Mouse (Mus musculus) liver, adult 2 months (tissue): ENCODE measurements around the gene BC048562.

Experiments
- CTCF ChIP-seq: fragments of 200-500 bp; IDR thresholded peaks from 2 replicates; pipeline ENCODE4 v1.5.1; 2011; ENCODE audit warnings: low read depth, low read length, control low read depth
- POLR2A ChIP-seq: fragments of 200-500 bp; IDR thresholded peaks from 2 replicates; pipeline ENCODE4 v1.6.1; 2011; ENCODE audit warnings: low read length, control low read depth; ENCODE audit not compliant: insufficient read depth; ENCODE audit errors: extremely low read depth

DNA sequence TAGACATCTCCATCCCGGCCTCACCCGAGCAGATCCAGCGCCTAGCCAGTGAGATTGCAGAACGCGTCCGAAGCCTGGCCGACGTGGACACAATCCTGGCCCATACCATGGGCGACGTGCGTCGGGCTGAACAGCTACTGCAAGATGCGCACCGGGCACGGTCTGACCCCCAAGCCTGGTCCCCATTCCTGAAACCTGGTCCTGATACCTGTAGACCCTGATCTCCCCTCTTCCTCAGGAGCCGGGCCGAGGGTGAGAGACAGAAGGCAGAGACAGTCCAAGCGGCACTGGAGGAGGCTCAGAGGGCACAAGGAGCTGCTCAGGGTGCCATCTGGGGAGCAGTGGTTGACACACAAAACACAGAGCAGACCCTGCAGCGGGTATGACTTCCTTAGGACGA, 52.9 kb downstream of the BC048562 start:
- TF ChIP-seq CTCF = no peak
- TF ChIP-seq POLR2A = no peak
